In genomic region chr9:114527085-114527484, GRCm38 (mm10) we compare ENCODE assay signal across 8 mouse cellular contexts. TPM values are rescaled to one million over a fixed set of nuclear protein-coding genes. Genes with fewer than 3 reads are reported as not detected.
DNase-seq lines count a peak whose midpoint lies in the region; ATAC-seq lines count a peak whose summit lies in the region.

No protein-coding gene starts in this region.

- peaks cover 22% of the 10 kb centered on the region for H3K4me1 ChIP-seq in liver, embryonic 15.5 days (replicated peaks)
- peaks cover 29% of the 10 kb centered on the region for H3K4me1 ChIP-seq in neural tube, embryonic 15.5 days

- no peaks in the 10 kb centered on the region for H3K9me3 ChIP-seq in liver, embryonic 15.5 days (replicated peaks)
- H3K9me3 ChIP-seq in neural tube, embryonic 15.5 days (replicated peaks): no peaks in the 10 kb centered on the region

- peak; percentile 96 for ATAC-seq in CD4-positive, CD25-positive, alpha-beta regulatory T cell, adult 4 months
- ATAC-seq in inflammation-experienced regulatory T-cells, adult 6 months: peak; percentile 80
- ATAC-seq in liver, embryonic 15.5 days (ENCODE audit: insufficient read depth): no peak
- ATAC-seq in neural tube, embryonic 15.5 days (ENCODE audit: low FRiP score): no peak

- H3K27ac ChIP-seq in liver, embryonic 15.5 days (replicated peaks): peak overlapping the region; percentile 76
- H3K27ac ChIP-seq in neural tube, embryonic 15.5 days (replicated peaks): no peak overlapping the region

- no peak overlapping the region for H3K9ac ChIP-seq in liver, embryonic 15.5 days
- H3K9ac ChIP-seq in neural tube, embryonic 15.5 days (replicated peaks): no peak overlapping the region

- 3% methylated on average over 16 of the region's 16 CpGs for WGBS in liver, embryonic 15.5 days (ENCODE audit: insufficient replicate concordance)
- 3% methylated on average over 16 of the region's 16 CpGs for WGBS in neural tube, embryonic 15.5 days

- no peaks in the 10 kb centered on the region for H3K36me3 ChIP-seq in liver, embryonic 15.5 days (replicated peaks)
- no peaks in the 10 kb centered on the region for H3K36me3 ChIP-seq in neural tube, embryonic 15.5 days

- no peaks in the 10 kb centered on the region for H3K27me3 ChIP-seq in liver, embryonic 15.5 days
- 0 out of 2 replicates have a peak, but pooled peaks cover 3% of the 10 kb centered on the region for H3K27me3 ChIP-seq in neural tube, embryonic 15.5 days (replicated peaks)

- peak overlapping the region; percentile 58 for H3K4me2 ChIP-seq in liver, embryonic 15.5 days
- peak overlapping the region; percentile 39 for H3K4me2 ChIP-seq in neural tube, embryonic 15.5 days

- DNase-seq in adrenal gland, adult 8-10 months: peak; percentile 10
- DNase-seq in gastrocnemius, postnatal 36 days: peak; percentile 37 to 47
- no peak for DNase-seq in cerebellum, postnatal 25 days
- DNase-seq in layer of hippocampus, adult 9-10 months (ENCODE audit: low spot score): no peak

- intact Hi-C loops in gastrocnemius, postnatal 36 days (cut with DNase I): no loop called here

- H3K4me3 ChIP-seq in liver, embryonic 15.5 days (replicated peaks): peak overlapping the region; percentile 21
- H3K4me3 ChIP-seq in neural tube, embryonic 15.5 days (replicated peaks): no peak overlapping the region

RNA-seq across cellular contexts. Expression of gene C130032M10Rik, which starts 11.6 kb away (rescaled TPM):
- not detected for polyA plus RNA-seq in CD4-positive, CD25-positive, alpha-beta regulatory T cell, adult 4 months (2017; shearing (Covaris generic))
- total RNA-seq in adrenal gland, adult 8-10 months (2022): under 1 TPM in 1 of 4 experiments, not detected in 3; 0.43 TPM
- total RNA-seq in gastrocnemius, postnatal 36 days (2021): not detected
- not detected for polyA plus RNA-seq in inflammation-experienced regulatory T-cells, adult 6 months (2017; shearing (Covaris generic))
- not detected in 2 replicates for polyA plus RNA-seq in liver, embryonic 15.5 days (2015; fragmentation: Nextera tagmentation; extraction: Ambion mirVana)
- not detected in 2 replicates for polyA plus RNA-seq in neural tube, embryonic 15.5 days (2015; fragmentation: Nextera tagmentation; extraction: Ambion mirVana)

RNA-seq across cellular contexts. Expression of gene Ccr4, which starts 22.4 kb away (rescaled TPM):
- polyA plus RNA-seq in CD4-positive, CD25-positive, alpha-beta regulatory T cell, adult 4 months (2017; shearing (Covaris generic)): 10 to 100 TPM; 27.8 to 29.8 TPM
- total RNA-seq in adrenal gland, adult 8-10 months (2022): not detected
- total RNA-seq in gastrocnemius, postnatal 36 days (2021): not detected
- 10 to 100 TPM; 16.1 to 24.9 (median 17.5) TPM for polyA plus RNA-seq in inflammation-experienced regulatory T-cells, adult 6 months (2017; shearing (Covaris generic))
- not detected in 2 replicates for polyA plus RNA-seq in liver, embryonic 15.5 days (2015; fragmentation: Nextera tagmentation; extraction: Ambion mirVana)
- 0.84 TPM in 1 of 2 replicates, not detected in the other for polyA plus RNA-seq in neural tube, embryonic 15.5 days (2015; fragmentation: Nextera tagmentation; extraction: Ambion mirVana)

RNA-seq across cellular contexts. Expression of gene Trim71, which starts 37.1 kb away (rescaled TPM):
- polyA plus RNA-seq in CD4-positive, CD25-positive, alpha-beta regulatory T cell, adult 4 months (2017; shearing (Covaris generic)): not detected
- under 1 TPM in 1 of 4 experiments, not detected in 3; 0.03 TPM for total RNA-seq in adrenal gland, adult 8-10 months (2022)
- not detected for total RNA-seq in gastrocnemius, postnatal 36 days (2021)
- under 1 TPM in 1 of 3 experiments, not detected in 2; 0.04 TPM for polyA plus RNA-seq in inflammation-experienced regulatory T-cells, adult 6 months (2017; shearing (Covaris generic))
- 0.86 TPM in 2 replicates for polyA plus RNA-seq in liver, embryonic 15.5 days (2015; fragmentation: Nextera tagmentation; extraction: Ambion mirVana)
- 0.35 and 0.54 TPM in 2 replicates for polyA plus RNA-seq in neural tube, embryonic 15.5 days (2015; fragmentation: Nextera tagmentation; extraction: Ambion mirVana)

Comparison
In these comparisons a context has a peak if more than half of its experiments do, and no peak if none do; other contexts are left out.
1. ATAC-seq: peak in CD4-positive, CD25-positive, alpha-beta regulatory T cell, adult 4 months (single experiment) and inflammation-experienced regulatory T-cells, adult 6 months (single experiment); none in liver, embryonic 15.5 days (single experiment) and neural tube, embryonic 15.5 days (single experiment).
2. DNase-seq: peak in adrenal gland, adult 8-10 months (single experiment) and gastrocnemius, postnatal 36 days (2 of 2); none in cerebellum, postnatal 25 days (0 of 2) and layer of hippocampus, adult 9-10 months (single experiment).